Mouse (Mus musculus) embryonic facial prominence, embryonic 10.5 days (tissue): Measurements from ENCODE around the gene Supt20. TPM values are rescaled to one million over a fixed set of nuclear protein-coding genes. Genes with fewer than 3 reads are reported as not detected.

Experiments used
- DNase-seq: peaks from one replicate; pipeline ENCODE4 v3.0.0-alpha.2; 2017; ENCODE audit warnings: low spot score
- H3K27ac ChIP-seq: fragments of 300-500 bp; sonication (generic); replicated peaks from 2 replicates; pipeline ENCODE4 v1.5.1; 2016; ENCODE audit warnings: mild to moderate bottlenecking
- H3K27me3 ChIP-seq: fragments of 300-500 bp; sonication (generic); replicated peaks from 2 replicates; pipeline ENCODE4 v1.6.1; 2016; ENCODE audit warnings: low read depth, mild to moderate bottlenecking; ENCODE audit not compliant: poor library complexity, severe bottlenecking
- H3K36me3 ChIP-seq: fragments of 300-500 bp; sonication (generic); replicated peaks from 2 replicates; pipeline ENCODE4 v1.6.1; 2016; ENCODE audit warnings: mild to moderate bottlenecking, moderate library complexity
- H3K4me1 ChIP-seq: fragments of 300-500 bp; sonication (generic); 2 replicates; pipeline ENCODE4 v1.6.1; 2016
- H3K4me3 ChIP-seq: fragments of 300-500 bp; sonication (generic); 2 replicates; pipeline ENCODE4 v1.5.1; 2016; ENCODE audit warnings: mild to moderate bottlenecking, moderate library complexity
- H3K9me3 ChIP-seq: fragments of 300-500 bp; sonication (generic); 2 replicates; pipeline ENCODE4 v1.6.1; 2016; ENCODE audit warnings: mild to moderate bottlenecking
- WGBS: fragments of 180-500 bp; shearing (Covaris S2); methylation state at CpG from one replicate; pipeline ENCODE4 v1.1.7; 2016; 5-methylcytosine and 5-hydroxymethylcytosine counted together
- polyA plus RNA-seq: library from polyadenylated mRNA; unstranded; fragments of >200 nt; fragmentation: Nextera tagmentation; extraction: Ambion mirVana; gene quantifications from 2 replicates; pipeline ENCODE4 v1.2.1, GENCODE M21; 2016

Gene Supt20
- polyA plus RNA-seq, 1 experiment from 2014 or later = 115 TPM

DNA sequence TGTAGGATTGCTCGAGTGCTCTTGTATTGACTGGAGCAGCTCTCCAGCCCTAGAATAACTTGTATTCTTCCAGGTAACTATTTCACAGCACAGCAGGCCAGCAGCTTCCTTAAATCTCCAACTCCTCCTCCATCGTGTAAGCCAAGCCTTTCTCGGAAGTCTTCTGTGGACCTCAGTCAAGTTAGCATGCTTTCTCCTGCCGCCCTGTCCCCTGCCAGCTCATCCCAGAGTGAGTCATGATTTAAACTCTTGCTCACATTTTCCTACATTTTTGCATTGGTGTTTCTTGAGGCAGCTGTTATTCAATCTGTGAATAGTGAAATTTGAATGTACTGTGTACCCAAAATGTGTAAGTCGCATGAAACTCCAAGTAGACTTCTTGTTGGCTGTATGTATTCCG lies 22.9 kb downstream of the Supt20 start:
- H3K27me3 ChIP-seq = no peaks in the 10 kb centered on the region
- no peaks in the 10 kb centered on the region for H3K9me3 ChIP-seq
- no peak for DNase-seq
- H3K27ac ChIP-seq = no peak overlapping the region
- WGBS = 93% methylated on average over 6 of the region's 6 CpGs
- H3K4me1 ChIP-seq = no peaks in the 10 kb centered on the region
- H3K36me3 ChIP-seq = peaks cover 97% of the 10 kb centered on the region
- H3K4me3 ChIP-seq = no peak overlapping the region

GRCm38 (mm10) chr3:54717348-54717747 lies 24.7 kb downstream of the Supt20 start:
- H3K4me3 ChIP-seq = no peak overlapping the region
- H3K36me3 ChIP-seq = peaks cover 97% of the 10 kb centered on the region
- H3K9me3 ChIP-seq = no peaks in the 10 kb centered on the region
- H3K27ac ChIP-seq = no peak overlapping the region
- H3K4me1 ChIP-seq = no peaks in the 10 kb centered on the region
- H3K27me3 ChIP-seq = no peaks in the 10 kb centered on the region
- DNase-seq = no peak
- 85% methylated on average over 6 of the region's 6 CpGs for WGBS

GRCm38 (mm10) chr3:54718947-54719346 lies 26.3 kb downstream of the Supt20 start:
- Histone ChIP-seq H3K27me3 (no peaks in the 10 kb centered on the region), H3K4me3 (no peak overlapping the region), H3K27ac (no peak overlapping the region), H3K4me1 (no peaks in the 10 kb centered on the region), H3K36me3 (peaks cover 97% of the 10 kb centered on the region), H3K9me3 (no peaks in the 10 kb centered on the region)
- no peak for DNase-seq
- 65% methylated on average over 3 of the region's 3 CpGs for WGBS

DNA sequence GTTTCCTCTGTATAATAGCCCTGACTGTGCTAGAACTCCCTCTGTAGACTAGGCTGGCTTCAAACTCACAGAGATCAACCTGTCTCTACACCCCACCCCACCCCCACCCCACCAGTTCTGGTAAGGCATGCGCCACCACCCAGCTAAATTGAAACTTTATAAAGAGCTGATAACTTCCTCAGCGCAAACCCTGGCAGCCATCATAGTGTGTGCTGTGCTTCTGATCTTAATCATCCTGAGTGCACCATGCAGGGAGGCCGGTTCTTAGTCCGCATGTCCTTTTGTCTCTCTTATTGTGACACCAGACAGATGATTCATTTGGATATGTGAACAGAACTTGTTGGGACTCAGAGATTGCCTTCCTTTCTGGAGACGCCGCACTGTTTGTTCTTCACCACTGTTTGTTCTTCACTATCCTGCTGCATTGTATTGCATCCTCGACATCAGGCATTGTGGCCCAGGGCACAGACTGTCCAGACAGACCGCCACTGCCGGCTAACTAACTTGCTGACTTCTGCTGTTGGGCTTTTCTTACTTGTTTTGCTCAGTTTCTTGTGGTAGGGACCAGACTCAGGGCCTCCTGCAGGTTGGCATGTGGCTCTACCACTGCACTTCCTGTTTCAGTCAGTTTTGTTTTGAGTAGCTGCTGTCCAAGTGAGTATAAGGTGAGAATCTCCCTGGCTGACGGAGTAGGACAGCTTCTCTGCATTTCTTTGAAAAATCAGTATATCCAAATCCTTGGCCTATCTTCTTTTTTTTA lies 31.3 kb downstream of the Supt20 start:
- no peaks in the 10 kb centered on the region for H3K4me1 ChIP-seq

DNA sequence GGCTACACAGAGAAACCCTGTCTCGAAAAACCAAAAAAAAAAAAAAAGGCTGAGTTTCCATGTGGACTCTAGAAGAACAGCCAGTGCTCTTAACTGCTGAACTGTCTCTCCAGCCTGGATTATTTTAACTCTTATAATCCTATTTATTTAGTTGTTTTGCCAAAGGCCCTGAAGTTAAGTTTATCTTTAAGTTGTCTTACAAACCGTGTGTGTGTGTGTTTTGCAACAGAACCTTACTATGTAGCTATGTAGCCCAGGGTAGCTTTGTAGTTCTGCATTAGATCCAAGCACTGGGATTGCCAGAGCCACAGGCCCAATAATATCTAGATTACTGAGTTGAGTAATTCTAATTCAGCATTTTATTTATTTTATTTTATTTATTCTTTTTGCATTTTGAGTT lies 32.7 kb downstream of the Supt20 start:
- H3K4me3 ChIP-seq = no peak overlapping the region
- no peaks in the 10 kb centered on the region for H3K27me3 ChIP-seq
- no peak overlapping the region for H3K27ac ChIP-seq
- no peak for DNase-seq
- H3K4me1 ChIP-seq = no peaks in the 10 kb centered on the region
- peaks cover 98% of the 10 kb centered on the region for H3K36me3 ChIP-seq
- no peaks in the 10 kb centered on the region for H3K9me3 ChIP-seq
- 80% methylated on average over 2 of the region's 2 CpGs for WGBS

More for the DNA sequence above, 31.3 kb downstream of the Supt20 start:
- Histone ChIP-seq H3K4me3 (no peak overlapping the region), H3K9me3 (no peaks in the 10 kb centered on the region), H3K36me3 (peaks cover 95% of the 10 kb centered on the region), H3K27me3 (no peaks in the 10 kb centered on the region), H3K27ac (no peak overlapping the region)
- DNase-seq = no peak
- 89% methylated on average over 10 of the region's 10 CpGs for WGBS

GRCm38 (mm10) chr3:54727588-54727987 lies 35.0 kb downstream of the Supt20 start:
- H3K27me3 ChIP-seq = no peaks in the 10 kb centered on the region
- 94% methylated on average over 2 of the region's 2 CpGs for WGBS
- no peaks in the 10 kb centered on the region for H3K9me3 ChIP-seq
- H3K4me1 ChIP-seq = no peaks in the 10 kb centered on the region
- peaks cover 98% of the 10 kb centered on the region for H3K36me3 ChIP-seq
- no peak for DNase-seq
- H3K27ac ChIP-seq = no peak overlapping the region
- no peak overlapping the region for H3K4me3 ChIP-seq

- Histone ChIP-seq H3K4me1 (peaks cover 5% of the 10 kb centered on the region), H3K4me3 (no peak overlapping the region), H3K27me3 (no peaks in the 10 kb centered on the region), H3K36me3 (peaks cover 98% of the 10 kb centered on the region), H3K9me3 (no peaks in the 10 kb centered on the region), H3K27ac (no peak overlapping the region)
- DNase-seq = no peak
- WGBS = 93% methylated on average over 6 of the region's 6 CpGs
Observed at GRCm38 (mm10) chr3:54728100-54728499, 35.5 kb downstream of the Supt20 start.

DNA sequence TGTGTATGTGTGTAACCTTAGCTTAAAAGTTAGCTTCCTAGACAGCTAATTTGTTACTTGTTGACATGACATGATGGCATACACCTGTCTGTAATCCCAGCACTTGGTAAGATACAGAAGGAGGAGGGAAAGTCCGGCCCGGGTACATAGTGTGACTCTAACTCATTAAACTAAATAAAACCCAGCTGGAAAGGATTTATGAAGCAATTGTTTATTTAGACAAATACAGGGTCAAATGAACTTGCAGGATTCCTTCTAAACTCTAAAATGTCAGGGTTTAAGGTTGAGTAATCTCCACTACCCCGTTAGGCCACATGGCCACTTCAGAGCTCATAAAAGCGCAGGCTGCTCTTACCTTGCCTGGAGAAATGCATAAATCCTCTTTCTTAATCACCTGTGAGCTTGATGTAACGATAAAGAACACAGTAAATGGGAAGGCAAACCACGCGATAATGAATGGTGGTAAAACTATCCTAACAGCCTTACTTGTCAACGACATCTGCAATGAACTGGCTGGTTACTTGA lies 39.1 kb downstream of the Supt20 start:
- Histone ChIP-seq H3K4me3 (no peak overlapping the region), H3K27me3 (no peaks in the 10 kb centered on the region), H3K27ac (no peak overlapping the region), H3K4me1 (peaks cover 21% of the 10 kb centered on the region), H3K36me3 (peaks cover 67% of the 10 kb centered on the region), H3K9me3 (no peaks in the 10 kb centered on the region)
- no peak for DNase-seq
- WGBS = 83% methylated on average over 8 of the region's 8 CpGs

GRCm38 (mm10) chr3:54732371-54732770 lies 39.8 kb downstream of the Supt20 start:
- H3K36me3 ChIP-seq = peaks cover 61% of the 10 kb centered on the region
- peaks cover 21% of the 10 kb centered on the region for H3K4me1 ChIP-seq
- H3K27ac ChIP-seq = no peak overlapping the region
- DNase-seq = no peak
- no peak overlapping the region for H3K4me3 ChIP-seq
- no peaks in the 10 kb centered on the region for H3K27me3 ChIP-seq
- H3K9me3 ChIP-seq = no peaks in the 10 kb centered on the region
- WGBS = 93% methylated on average over 4 of the region's 4 CpGs

DNA sequence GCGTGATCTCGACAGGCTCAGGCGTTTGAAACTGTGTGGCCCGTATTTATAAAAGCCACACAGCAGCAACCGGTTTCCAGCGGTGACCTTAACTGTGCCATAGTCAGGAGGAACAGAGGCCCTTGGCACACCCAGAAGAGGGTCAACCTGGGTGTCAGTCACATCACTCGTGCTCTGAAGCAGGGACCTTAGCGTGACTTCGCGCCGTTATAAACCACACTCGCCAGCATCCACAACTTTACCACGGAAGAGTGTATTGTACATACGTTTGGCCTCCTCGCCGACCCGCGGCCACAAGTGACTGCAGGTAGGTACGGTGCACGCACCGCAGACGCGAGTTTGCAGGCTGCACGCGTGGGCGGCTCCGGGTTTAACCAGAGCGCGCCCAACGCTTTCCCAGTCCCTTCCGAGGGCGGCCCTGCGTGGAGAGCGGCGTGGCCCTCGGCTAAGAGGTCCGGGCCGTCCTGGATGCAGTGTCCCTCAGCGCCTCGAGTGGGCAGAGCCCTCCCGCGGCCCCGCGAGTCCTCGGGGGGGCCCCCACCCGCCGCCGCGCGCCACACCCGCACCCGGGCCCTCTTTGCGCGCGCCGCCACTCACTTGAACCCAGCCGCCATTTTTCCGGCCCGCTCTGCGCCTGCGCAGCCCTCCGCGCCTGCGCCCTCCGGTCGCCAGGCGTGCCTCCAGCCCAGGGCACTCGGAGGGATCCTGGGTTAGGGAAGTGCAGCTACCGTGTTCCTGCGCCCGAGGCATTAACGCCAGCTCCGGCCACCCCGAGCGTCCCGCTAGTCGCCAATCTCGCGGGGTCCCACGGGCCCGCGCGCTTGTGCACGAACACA lies 42.0 kb downstream of the Supt20 start:
- peak overlapping the region; percentile 98 for H3K27ac ChIP-seq
- H3K4me1 ChIP-seq = peaks cover 21% of the 10 kb centered on the region
- H3K4me3 ChIP-seq = peak overlapping the region; percentile 89
- H3K36me3 ChIP-seq = peaks cover 61% of the 10 kb centered on the region
- no peaks in the 10 kb centered on the region for H3K9me3 ChIP-seq
- H3K27me3 ChIP-seq = no peaks in the 10 kb centered on the region
- DNase-seq = peak; percentile 94
- WGBS = under 1% methylated on average over 84 of the region's 84 CpGs

DNA sequence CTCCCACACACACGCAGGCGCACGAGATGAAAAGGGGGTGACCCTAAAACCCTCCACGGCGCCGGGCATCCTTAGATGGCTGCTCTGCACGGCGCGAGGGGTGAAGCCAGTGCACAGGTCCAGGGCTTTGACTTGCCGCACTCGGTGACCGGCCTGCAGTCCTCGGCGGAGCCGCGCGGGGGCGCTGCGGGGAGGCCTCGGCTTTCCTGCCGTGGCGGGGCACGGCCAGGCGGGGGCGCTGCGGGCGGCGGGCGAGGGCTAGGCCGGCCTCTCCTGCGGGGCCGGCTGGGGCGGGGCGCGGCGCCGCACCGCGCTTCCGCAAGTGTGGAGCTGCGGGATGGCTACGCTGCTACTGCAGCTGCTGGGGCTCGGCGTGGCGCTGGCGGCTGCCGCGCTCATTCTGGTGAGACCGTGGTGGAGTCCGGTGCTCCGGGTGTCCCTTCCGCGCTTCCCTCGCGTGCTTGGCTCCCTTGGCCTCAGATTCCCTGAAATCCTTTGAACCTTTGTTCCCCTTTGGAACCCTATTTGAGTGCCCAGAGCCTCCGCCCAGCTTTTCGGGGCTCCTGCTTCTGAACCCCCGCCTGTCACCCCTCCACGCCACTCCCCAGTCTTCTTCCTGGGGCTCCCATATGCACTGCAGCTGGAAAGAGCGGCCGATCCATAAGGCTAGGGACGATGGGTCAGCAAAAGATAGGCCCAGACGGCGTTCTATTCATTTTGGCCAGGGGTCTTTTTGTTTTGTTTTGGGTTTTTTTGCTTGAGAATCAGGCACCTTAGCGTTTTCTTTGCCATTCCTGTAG lies 42.8 kb downstream of the Supt20 start, which contains the start of the genes Exosc8 and Alg5:
TSS of gene Exosc8 (minus strand) at position 147 of the 800 bp plus-strand sequence.
TSS of gene Alg5 (plus strand) at position 293 of the 800 bp plus-strand sequence.
- Histone ChIP-seq H3K9me3 (no peaks in the 10 kb centered on the region), H3K4me1 (peaks cover 21% of the 10 kb centered on the region), H3K4me3 (peak within 1 kb of the TSS; percentile 89), H3K36me3 (peaks cover 61% of the 10 kb centered on the region), H3K27me3 (no peaks in the 10 kb centered on the region), H3K27ac (peak within 1 kb of the TSS; percentile 98)
- DNase-seq = peak; percentile 96
- WGBS = under 1% methylated on average over 65 of the region's 65 CpGs
